In genomic region chr12:31263921-31264320, GRCm38 (mm10) we compare ENCODE assay signal across 11 mouse cellular contexts. TPM values are rescaled to one million over a fixed set of nuclear protein-coding genes. Genes with fewer than 3 reads are reported as not detected.
DNase-seq lines count a peak whose midpoint lies in the region; ATAC-seq and TF ChIP-seq lines count a peak whose summit lies in the region.
"Had no signal": no experiment of that assay in that cellular context is flagged by ENCODE, and none has a peak within 500 bp of the region (broad histone marks: within the 10 kb centered on the region; RNA-seq: fewer than 3 reads in every experiment).

No protein-coding gene starts in this region.

- H3K27ac ChIP-seq in lung, embryonic 16.5 days (ENCODE audit: low read length): no peak overlapping the region
- H3K27ac ChIP-seq in intestine, postnatal 0 days (ENCODE audit: low read depth, low read length): no peak overlapping the region
- H3K27ac ChIP-seq: hindbrain, embryonic 13.5 days; liver, embryonic 13.5 days had no signal

- peak overlapping the region; percentile 76; the same call in 1 of the 2 replicates for H3K4me2 ChIP-seq in lung, embryonic 16.5 days (ENCODE audit: low read depth, low read length)
- H3K4me2 ChIP-seq in intestine, postnatal 0 days (replicated peaks; ENCODE audit: low read depth): peak overlapping the region; percentile 87; the same call in 1 of the 2 replicates

- H3K9me3 ChIP-seq in lung, embryonic 16.5 days (ENCODE audit: control insufficient read depth, low read length): no peaks in the 10 kb centered on the region
- H3K9me3 ChIP-seq in intestine, postnatal 0 days (ENCODE audit: control insufficient read depth): no peaks in the 10 kb centered on the region
- H3K9me3 ChIP-seq: hindbrain, embryonic 13.5 days; liver, embryonic 13.5 days had no signal

- DNase-seq in lung, postnatal 10 days: no peak
- DNase-seq in kidney, postnatal 14 days: peak; percentile 85
- peak; percentile 77 for DNase-seq in yolk sac, embryonic 10.5 days (ENCODE audit: low spot score)
- DNase-seq in embryo, embryonic 9.5 days (ENCODE audit: extremely low spot score): no peak
- no peak for DNase-seq in right cerebral cortex, postnatal 36 days (ENCODE audit: low spot score in 2 of 2)
- DNase-seq: layer of hippocampus, adult 9-11 months; liver, embryonic 13.5 days had no signal

- peaks cover 22% of the 10 kb centered on the region for H3K4me1 ChIP-seq in lung, embryonic 16.5 days (replicated peaks; ENCODE audit: control insufficient read depth, insufficient read depth, low read length)
- H3K4me1 ChIP-seq in intestine, postnatal 0 days (replicated peaks; ENCODE audit: control insufficient read depth, insufficient read depth, low read length): 0 out of 2 replicates have a peak, but pooled peaks cover 5% of the 10 kb centered on the region
- H3K4me1 ChIP-seq: liver, embryonic 13.5 days had no signal

- H3K9ac ChIP-seq in lung, embryonic 16.5 days (ENCODE audit: low read length): no peak overlapping the region
- no peak overlapping the region for H3K9ac ChIP-seq in intestine, postnatal 0 days (ENCODE audit: low read depth, low read length)
- H3K9ac ChIP-seq: hindbrain, embryonic 13.5 days; liver, embryonic 13.5 days had no signal

- no peak overlapping the region for H3K4me3 ChIP-seq in lung, embryonic 16.5 days (ENCODE audit: low read length)
- H3K4me3 ChIP-seq in intestine, postnatal 0 days (ENCODE audit: low read depth, low read length): no peak overlapping the region

- no peaks in the 10 kb centered on the region; the same call in 1 of the 2 replicates for H3K36me3 ChIP-seq in lung, embryonic 16.5 days (ENCODE audit: control insufficient read depth, insufficient read depth, low read length)
- H3K36me3 ChIP-seq in intestine, postnatal 0 days (ENCODE audit: control insufficient read depth, insufficient read depth): no peaks in the 10 kb centered on the region
- H3K36me3 ChIP-seq: hindbrain, embryonic 13.5 days; liver, embryonic 13.5 days had no signal

- ATAC-seq in lung, embryonic 16.5 days (ENCODE audit: low read depth): no peak
- no peak for ATAC-seq in intestine, postnatal 0 days
- ATAC-seq: activated CD4-positive, CD25-positive, alpha-beta regulatory T cell, adult 4 months had no signal

- 48% methylated on average over 7 of the region's 7 CpGs for WGBS in lung, embryonic 16.5 days
- WGBS in intestine, postnatal 0 days: 39% methylated on average over 7 of the region's 7 CpGs

- TF ChIP-seq CTCF in intestine, postnatal 0 days (IDR thresholded peaks at IDR 0.05; ENCODE audit: low read depth): no peak

- H3K27me3 ChIP-seq in lung, embryonic 16.5 days (ENCODE audit: control insufficient read depth, insufficient read depth, low read depth, low read length): no peaks in the 10 kb centered on the region
- H3K27me3 ChIP-seq in intestine, postnatal 0 days (replicated peaks; ENCODE audit: control insufficient read depth, insufficient read depth, low read length): peaks cover 23% of the 10 kb centered on the region

RNA-seq across cellular contexts. Expression of gene Lamb1, which starts 1.1 kb away (rescaled TPM):
- polyA plus RNA-seq in lung, embryonic 16.5 days (2015; fragmentation: Nextera tagmentation; extraction: Ambion mirVana): 121 and 131 TPM in 2 replicates
- polyA plus RNA-seq in intestine, postnatal 0 days (2015; fragmentation: Nextera tagmentation; extraction: Ambion mirVana): 25.8 and 27.5 TPM in 2 replicates
- polyA plus RNA-seq: activated CD4-positive, CD25-positive, alpha-beta regulatory T cell, adult 4 months had no signal

RNA-seq across cellular contexts. Expression of gene Gm6993, which starts 23.4 kb away (rescaled TPM):
- not detected in 2 replicates for polyA plus RNA-seq in lung, embryonic 16.5 days (2015; fragmentation: Nextera tagmentation; extraction: Ambion mirVana)
- polyA plus RNA-seq in intestine, postnatal 0 days (2015; fragmentation: Nextera tagmentation; extraction: Ambion mirVana): not detected in 2 replicates
- polyA plus RNA-seq: activated CD4-positive, CD25-positive, alpha-beta regulatory T cell, adult 4 months; hindbrain, embryonic 13.5 days; liver, embryonic 13.5 days had no signal

Comparison
In these comparisons a context has a peak if more than half of its experiments do, and no peak if none do; other contexts are left out.
1. DNase-seq: peak in kidney, postnatal 14 days (single experiment) and yolk sac, embryonic 10.5 days (single experiment); none in lung, postnatal 10 days (single experiment), embryo, embryonic 9.5 days (single experiment) and right cerebral cortex, postnatal 36 days (0 of 2).